Comparison of ENCODE assay signal across 10 mouse cellular contexts in the genomic region with DNA sequence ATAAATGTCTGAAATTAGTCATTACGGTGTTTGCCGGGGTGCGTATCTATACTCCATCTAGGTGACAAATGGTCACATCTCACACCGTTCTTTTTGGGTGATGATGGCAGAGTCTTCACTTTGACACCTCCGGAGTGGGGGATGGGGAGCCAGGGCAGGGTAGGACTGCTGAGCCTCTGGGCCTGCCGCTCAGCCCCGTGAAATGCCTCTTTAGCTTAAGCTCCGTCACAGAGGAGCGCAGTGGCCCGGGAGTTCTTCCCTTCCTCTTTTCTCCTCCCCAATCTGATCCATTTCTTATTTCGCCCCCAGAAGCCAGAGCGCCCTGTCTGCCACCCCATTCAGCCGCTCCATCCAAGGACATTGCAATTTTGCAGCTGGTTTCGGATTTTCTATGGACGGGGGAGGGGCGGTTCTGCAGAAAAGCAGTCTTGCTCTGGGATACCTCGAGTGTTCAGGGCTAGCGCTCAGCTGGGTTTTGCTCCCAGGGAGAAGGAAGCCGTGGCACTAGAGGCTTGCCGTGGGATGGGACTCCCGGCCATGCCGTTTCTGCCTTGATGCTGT. TPM values are rescaled to one million over a fixed set of nuclear protein-coding genes. Genes with fewer than 3 reads are reported as not detected.
DNase-seq lines count a peak whose midpoint lies in the region; ATAC-seq lines count a peak whose summit lies in the region.
"Had no signal": no experiment of that assay in that cellular context is flagged by ENCODE, and none has a peak within 500 bp of the region (broad histone marks: within the 10 kb centered on the region; RNA-seq: fewer than 3 reads in every experiment).

No protein-coding gene starts in this region.

- no peaks in the 10 kb centered on the region for H3K9me3 ChIP-seq in heart, embryonic 14.5 days (ENCODE audit: control insufficient read depth, low read length)
- no peaks in the 10 kb centered on the region for H3K9me3 ChIP-seq in limb, embryonic 11.5 days (ENCODE audit: control insufficient read depth, low read length)

- H3K36me3 ChIP-seq in heart, embryonic 14.5 days (ENCODE audit: control insufficient read depth, insufficient read depth, low read length) = no peaks in the 10 kb centered on the region
- H3K36me3 ChIP-seq in limb, embryonic 11.5 days (ENCODE audit: control insufficient read depth, insufficient read depth, low read length) = no peaks in the 10 kb centered on the region

- intact Hi-C loops in heart, postnatal 25 days (cut with DNase I) = no loop called here

- ATAC-seq in heart, embryonic 14.5 days (ENCODE audit: insufficient number of reproducible peaks, insufficient read depth, low FRiP score, low read depth) = no peak; the same call in 1 of the 2 replicates
- no peak for ATAC-seq in limb, embryonic 11.5 days (ENCODE audit: insufficient number of reproducible peaks, low FRiP score, low TSS enrichment, low read depth)

- DNase-seq in heart, postnatal 25 days (ENCODE audit: low spot score) = no peak
- peak; percentile 15 for DNase-seq in right cerebral cortex, postnatal 25 days
- DNase-seq in right cerebral cortex, postnatal 14 days = no peak
- DNase-seq in limb, embryonic 11.5 days (ENCODE audit: low spot score) = no peak
- DNase-seq in left cerebral cortex, adult 8-10 months (ENCODE audit: low spot score in 2 of 2) = no peak
- DNase-seq in retina, embryonic 14.5 days (ENCODE audit: low spot score) = no peak
- no peak for DNase-seq in cerebellum, postnatal 14 days

- H3K4me1 ChIP-seq in heart, embryonic 14.5 days (ENCODE audit: control insufficient read depth in 2 of 2, insufficient read depth in 2 of 2, low read length in 2 of 2) = peaks cover 0 to 2% of the 10 kb centered on the region in 2 experiments; a peak in 2 of 4 replicates
- peaks cover 22% of the 10 kb centered on the region for H3K4me1 ChIP-seq in limb, embryonic 11.5 days (ENCODE audit: control insufficient read depth, insufficient read depth, low read length)

- H3K4me3 ChIP-seq in heart, embryonic 14.5 days (ENCODE audit: control insufficient read depth in 1 of 2, insufficient read depth in 1 of 2, low read depth in 1 of 2, low read length in 2 of 2) = peak overlapping the region in 1 of 2 experiments; percentile 6; a peak in 1 of 4 replicates
- no peak overlapping the region for H3K4me3 ChIP-seq in limb, embryonic 11.5 days (ENCODE audit: low read depth, low read length)

- H3K9ac ChIP-seq in heart, embryonic 14.5 days (ENCODE audit: low read length) = 0 out of 2 replicates have a peak overlapping the region, but pooled peaks have one; percentile 46
- H3K9ac ChIP-seq in limb, embryonic 11.5 days (ENCODE audit: low read length) = peak overlapping the region; percentile 22; the same call in 1 of the 2 replicates

- H3K4me2 ChIP-seq in heart, embryonic 14.5 days (ENCODE audit: low read length) = peak overlapping the region; percentile 49
- peak overlapping the region; percentile 43 for H3K4me2 ChIP-seq in limb, embryonic 11.5 days (ENCODE audit: low read depth, severe bottlenecking)

- no peak overlapping the region for H3K27ac ChIP-seq in heart, embryonic 14.5 days (replicated peaks in 1 of 2; ENCODE audit: control insufficient read depth in 1 of 2, insufficient read depth in 1 of 2, low read depth in 2 of 2, low read length in 2 of 2)
- no peak overlapping the region for H3K27ac ChIP-seq in limb, embryonic 11.5 days (replicated peaks; ENCODE audit: low read depth, low read length)

- H3K27me3 ChIP-seq in heart, embryonic 14.5 days (ENCODE audit: control insufficient read depth, insufficient read depth, low read length) = peaks cover 53% of the 10 kb centered on the region
- H3K27me3 ChIP-seq in limb, embryonic 11.5 days (ENCODE audit: control insufficient read depth, insufficient read depth, low read length) = peaks cover 21% of the 10 kb centered on the region

- WGBS in heart, embryonic 14.5 days = 8% methylated on average over 22 of the region's 22 CpGs
- 11% methylated on average over 22 of the region's 22 CpGs for WGBS in limb, embryonic 11.5 days

RNA-seq across cellular contexts. Expression of gene Gm11733, which starts 43.2 kb away (rescaled TPM):
- polyA plus RNA-seq in heart, embryonic 14.5 days (2014; fragmentation: Nextera tagmentation; extraction: Ambion mirVana) = 0.08 TPM in 1 of 2 replicates, not detected in the other
- not detected for total RNA-seq in heart, postnatal 25 days (2021)
- polyA plus RNA-seq in limb, embryonic 11.5 days (2014; fragmentation: Nextera tagmentation; extraction: Ambion mirVana) = not detected in 2 replicates
- total RNA-seq in left cerebral cortex, adult 8-10 months (2022) = under 1 TPM in 3 of 4 experiments, not detected in 1; 0.14 to 0.26 (median 0.16) TPM
- total RNA-seq: left cerebral cortex, postnatal 25 days; neutrophil, adult 5-6 weeks had no signal
